Mouse (Mus musculus) MN1 (cell line): ENCODE measurements at regions not wholly inside any gene's neighbourhood (a gene's known extent, or its start where the extent isn't known, plus 50 kb on each side); places are given as distances from the start of the nearest gene placed in this dataset.
"Not testable (repeated sequence)": the region's sequence is repeated elsewhere in the genome, so short reads cannot be mapped to it uniquely, and the experiment has no call there.

ENCODE experiments used
- DNase-seq: peaks from one replicate; pipeline ENCODE4 v3.0.0-alpha.2; 2016; ENCODE audit warnings: low spot score

DNA sequence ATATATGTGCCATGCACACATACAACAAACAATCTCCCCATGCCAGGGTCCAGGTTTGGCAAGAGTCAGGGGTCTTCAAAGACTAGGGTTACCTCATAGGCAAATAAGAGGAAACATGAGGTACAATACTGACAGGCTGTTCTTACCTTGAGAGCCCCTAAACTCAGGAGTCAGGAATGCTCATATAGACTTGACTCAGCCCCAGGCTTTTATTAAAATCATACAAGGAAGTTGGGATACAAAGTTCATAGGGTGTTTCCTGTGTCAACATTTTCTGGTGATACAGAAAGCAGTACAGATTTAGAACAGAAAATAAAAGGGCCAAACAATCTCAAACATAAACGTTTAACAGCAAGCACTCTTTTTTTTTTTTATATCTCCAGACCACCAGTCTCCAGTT is 2102.4 kb upstream of the Aga start:
- no peak for DNase-seq

DNA sequence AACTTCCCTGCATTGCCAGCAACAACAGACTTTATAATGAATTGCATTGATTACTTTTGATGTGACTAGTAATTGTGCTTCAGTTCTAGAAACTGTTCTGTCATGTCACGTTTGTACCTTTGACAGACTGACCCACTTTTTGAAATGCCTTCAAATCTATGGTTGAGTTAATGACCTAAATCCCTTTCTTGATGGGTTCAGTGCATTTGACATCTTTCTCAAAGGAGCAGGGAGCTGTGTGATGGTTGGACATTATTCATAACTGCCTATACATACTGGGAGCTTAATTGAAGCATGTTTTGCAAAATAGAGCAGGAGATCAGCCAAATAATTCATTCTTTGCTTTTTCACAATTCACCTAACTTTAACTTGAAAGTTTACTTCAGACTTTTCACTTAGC is 2083.1 kb upstream of the Aga start:
- no peak for DNase-seq

DNA sequence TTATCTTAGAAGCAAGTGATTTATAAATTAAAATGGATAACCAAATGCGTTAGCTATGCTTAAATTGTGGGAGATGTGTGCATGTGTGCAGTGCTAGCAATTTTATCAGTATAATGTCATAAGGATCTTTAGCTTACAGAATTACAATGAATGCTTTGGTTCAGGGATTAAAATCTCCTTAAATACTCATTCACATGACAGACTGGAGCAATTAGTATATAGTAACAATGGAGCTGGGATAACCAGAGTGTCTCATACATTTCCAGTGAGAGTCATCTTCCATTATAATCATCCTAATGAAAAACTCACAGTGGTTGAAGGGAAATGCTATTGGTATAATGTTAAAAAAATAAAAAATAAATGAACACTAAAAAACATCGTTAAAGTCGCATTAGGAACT is 2082.7 kb upstream of the Aga start:
- DNase-seq = no peak

DNA sequence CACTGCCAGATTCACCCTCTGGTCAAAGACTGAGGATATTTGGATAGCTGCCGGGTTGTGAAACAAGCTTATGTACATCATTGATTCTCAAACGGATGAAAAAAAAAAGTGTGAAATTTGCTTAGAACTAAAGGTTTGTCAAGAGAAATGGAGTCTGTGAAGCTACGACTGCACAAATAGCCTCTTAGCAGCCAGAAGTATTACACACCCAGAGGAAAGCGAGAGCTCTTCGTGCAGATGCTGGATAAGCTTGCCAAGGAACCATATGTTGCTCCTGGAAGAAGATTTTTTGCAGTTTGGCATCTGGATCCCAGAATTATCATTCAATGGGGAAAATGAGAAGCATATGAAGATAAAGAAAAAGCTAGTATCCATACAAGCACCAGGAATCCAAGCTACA is 2063.9 kb upstream of the Aga start:
- DNase-seq = no peak

DNA sequence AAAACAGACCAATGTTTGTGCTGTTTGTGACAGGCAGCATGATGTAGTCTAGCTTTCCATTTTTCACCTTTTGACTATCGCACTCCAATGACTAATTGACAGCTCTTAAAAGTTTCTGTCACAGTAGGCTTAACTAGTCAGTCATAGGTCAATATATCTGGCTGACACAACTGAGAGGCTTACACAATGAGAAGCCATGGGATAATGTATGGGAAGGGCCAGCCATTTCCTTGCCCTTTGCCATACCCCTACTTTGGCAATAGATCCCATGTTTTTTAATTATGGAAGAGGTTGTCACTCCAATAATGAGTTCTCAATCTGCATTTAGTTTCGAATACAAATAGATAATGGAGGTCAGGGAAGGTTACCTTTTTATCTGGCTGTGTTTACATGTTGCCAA is 2062.9 kb upstream of the Aga start:
- no peak for DNase-seq

DNA sequence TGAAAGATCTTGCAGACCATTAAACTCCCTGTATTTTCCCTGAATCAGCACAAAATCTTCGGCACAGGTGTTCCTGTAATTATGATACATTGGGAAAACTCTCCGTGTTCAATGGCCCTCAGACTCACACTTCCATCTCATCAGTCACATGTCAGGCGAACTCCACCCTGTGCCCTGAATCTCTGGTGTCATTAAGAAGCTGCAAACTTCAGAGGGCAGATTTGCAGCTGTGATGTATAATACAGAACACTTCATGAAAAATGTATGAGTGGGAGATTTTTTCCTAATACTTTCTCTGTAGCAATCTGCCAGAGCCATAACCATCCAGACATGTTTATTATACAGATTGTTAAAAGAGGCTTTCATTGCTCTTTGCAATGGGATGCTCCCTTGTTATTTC is 2032.1 kb upstream of the Aga start:
- DNase-seq = no peak

DNA sequence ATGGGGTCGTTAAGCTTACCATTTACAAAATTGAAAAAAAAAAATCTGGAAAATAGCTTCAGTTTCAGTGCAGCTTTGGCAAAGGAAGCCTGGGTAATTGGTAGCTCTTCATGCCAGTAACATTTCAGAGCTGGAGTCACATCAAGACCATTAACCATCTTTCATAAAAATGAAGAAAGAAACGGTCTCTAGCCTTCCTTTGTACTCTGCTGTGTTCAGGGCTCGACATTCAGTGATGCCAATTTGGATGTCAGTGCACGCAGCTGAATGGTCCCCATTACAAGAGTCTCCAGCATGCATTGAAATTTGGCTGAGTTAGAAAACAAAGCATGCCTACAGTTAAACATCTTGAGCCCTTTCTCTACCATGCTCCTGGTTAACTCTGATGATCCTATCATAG is 2009.0 kb upstream of the Aga start:
- DNase-seq = peak; percentile 12

DNA sequence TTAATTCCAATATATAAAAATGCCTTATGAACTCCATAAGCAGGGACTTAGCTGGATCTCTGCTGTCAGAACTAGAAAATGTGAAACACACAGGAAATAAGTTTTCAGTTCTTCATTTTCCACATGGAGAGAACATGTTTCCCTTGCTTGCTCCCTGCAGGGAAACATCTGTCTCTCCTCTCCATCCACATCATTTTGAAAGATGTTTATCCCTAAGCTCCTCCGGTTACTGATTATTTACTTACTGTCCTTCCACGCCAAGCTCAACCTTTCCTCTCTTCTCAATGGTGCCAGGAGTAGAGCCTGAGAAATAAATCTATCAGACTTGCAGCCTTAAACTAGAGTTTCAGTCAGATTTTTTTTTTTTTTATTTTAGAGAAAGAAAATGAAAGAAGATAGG is 1988.4 kb upstream of the Aga start:
- no peak for DNase-seq

DNA sequence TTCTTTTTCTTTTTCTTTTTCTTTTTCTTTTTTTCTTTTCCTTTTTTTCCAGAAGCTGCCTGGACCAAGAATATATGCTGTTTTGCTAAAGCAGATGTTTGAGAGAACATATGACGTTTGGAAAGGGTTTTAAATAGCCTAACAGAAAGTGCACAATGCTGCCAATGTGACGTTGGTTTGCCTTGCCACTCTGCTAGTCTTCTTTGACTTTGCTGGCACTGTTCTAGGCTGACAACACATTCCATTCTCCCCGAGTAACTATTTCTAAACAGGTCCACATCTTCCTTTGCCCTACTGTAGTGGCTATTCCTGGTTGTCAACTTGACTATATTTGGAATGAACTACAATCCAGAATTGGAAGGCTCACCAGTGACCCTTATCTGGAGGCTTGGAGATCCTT is 1958.4 kb upstream of the Aga start:
- not testable (repeated sequence) for DNase-seq
